Mouse (Mus musculus) small intestine, adult 2 months (tissue): Measurements from ENCODE around the gene Ubr4. TPM values are rescaled to one million over a fixed set of nuclear protein-coding genes. Genes with fewer than 3 reads are reported as not detected.

Source experiments
- H3K27ac ChIP-seq: fragments of 200-500 bp; 2 replicates; pipeline ENCODE4 v1.5.1; 2012; ENCODE audit warnings: low read depth, low read length, control low read depth, inconsistent platforms; ENCODE audit not compliant: insufficient read depth
- H3K27me3 ChIP-seq: fragments of 200-500 bp; 2 replicates; pipeline ENCODE4 v1.6.1; 2012; ENCODE audit warnings: mild to moderate bottlenecking, moderate library complexity, low read length, inconsistent platforms; ENCODE audit not compliant: control insufficient read depth, insufficient read depth
- H3K36me3 ChIP-seq: fragments of 200-500 bp; 2 replicates; pipeline ENCODE4 v1.6.1; 2012; ENCODE audit warnings: mild to moderate bottlenecking, low read length, control low read depth, inconsistent platforms; ENCODE audit not compliant: control insufficient read depth, insufficient read depth
- H3K4me1 ChIP-seq: fragments of 200-500 bp; 2 replicates; pipeline ENCODE4 v1.6.1; 2012; ENCODE audit warnings: low read length, inconsistent platforms, mixed read lengths; ENCODE audit not compliant: control insufficient read depth, insufficient read depth, insufficient read length
- H3K4me3 ChIP-seq: fragments of 200-500 bp; 2 replicates; pipeline ENCODE4 v1.5.1; 2012; ENCODE audit warnings: low read depth, mild to moderate bottlenecking, control low read depth, inconsistent platforms, low read length, moderate library complexity
- CTCF ChIP-seq: fragments of 200-500 bp; IDR thresholded peaks from 2 replicates; pipeline ENCODE4 v1.5.1; 2012; ENCODE audit warnings: low read depth, mild to moderate bottlenecking, control low read depth, inconsistent platforms, low read length, moderate library complexity, mixed read lengths; ENCODE audit not compliant: insufficient replicate concordance, insufficient read length; ENCODE audit errors: extremely low read depth
- POLR2A ChIP-seq: fragments of 200-500 bp; IDR thresholded peaks from 2 replicates; pipeline ENCODE4 v1.6.1; 2012; ENCODE audit warnings: low read depth, mild to moderate bottlenecking, control low read depth, inconsistent platforms, low read length, moderate library complexity
- WGBS: fragments of 180-500 bp; shearing (Covaris S2); methylation state at CpG from one replicate; pipeline ENCODE4 v1.1.7; 2018; 5-methylcytosine and 5-hydroxymethylcytosine counted together
- polyA plus RNA-seq: library from polyadenylated mRNA; depleted of rRNA; stranded (reverse); fragments of >200 nt; gene quantifications from 2 replicates; pipeline ENCODE4 v1.2.3, GENCODE M21; 2012

Gene Ubr4
- polyA plus RNA-seq, 1 experiment = 199 TPM

DNA sequence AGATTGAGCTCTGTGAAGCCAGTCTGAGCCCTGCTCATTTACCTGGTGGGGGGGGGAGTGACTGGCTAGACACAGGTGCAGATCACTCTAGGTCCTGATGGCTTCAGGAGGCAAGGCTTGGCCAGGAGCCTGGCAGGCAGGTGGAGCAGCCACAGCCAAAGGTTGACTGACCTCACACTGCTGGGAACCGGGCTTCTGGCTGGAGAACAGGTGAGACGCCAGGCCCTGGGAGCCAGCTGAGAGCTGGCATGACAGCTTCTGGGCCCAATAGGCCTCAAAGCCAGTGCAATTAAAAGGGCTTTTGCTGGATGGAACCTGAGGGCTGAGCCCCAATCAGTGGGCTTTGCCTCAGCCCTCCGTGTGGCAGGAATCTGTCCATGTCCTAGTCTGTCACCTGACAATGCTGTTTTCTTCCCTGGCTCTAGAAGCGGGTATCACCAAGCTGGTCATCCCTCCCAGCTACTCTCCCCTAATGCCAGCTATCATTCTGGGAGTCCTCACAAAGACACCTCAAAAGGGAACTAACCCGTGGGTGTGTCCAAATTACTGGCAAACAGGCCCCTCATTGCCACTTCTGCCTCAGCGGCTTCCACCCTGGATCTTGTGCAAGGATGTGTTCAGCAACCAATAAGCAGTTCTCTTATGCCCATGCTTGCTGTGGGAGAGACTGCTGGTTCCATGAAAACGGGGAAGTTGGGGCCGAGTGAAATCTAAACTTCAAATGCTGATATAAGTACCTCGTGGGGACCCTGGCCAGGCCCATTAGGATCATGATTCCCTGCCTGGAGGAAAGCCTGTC, 141.0 kb downstream of the Ubr4 start:
- H3K4me3 ChIP-seq = no peak overlapping the region
- peaks cover 28% of the 10 kb centered on the region for H3K36me3 ChIP-seq
- WGBS = 39% methylated on average over 9 of the region's 9 CpGs
- H3K27me3 ChIP-seq = no peaks in the 10 kb centered on the region
- TF ChIP-seq CTCF (no peak), POLR2A (no peak)
- H3K27ac ChIP-seq = no peak overlapping the region
- 0 out of 2 replicates have a peak, but pooled peaks cover 4% of the 10 kb centered on the region for H3K4me1 ChIP-seq

DNA sequence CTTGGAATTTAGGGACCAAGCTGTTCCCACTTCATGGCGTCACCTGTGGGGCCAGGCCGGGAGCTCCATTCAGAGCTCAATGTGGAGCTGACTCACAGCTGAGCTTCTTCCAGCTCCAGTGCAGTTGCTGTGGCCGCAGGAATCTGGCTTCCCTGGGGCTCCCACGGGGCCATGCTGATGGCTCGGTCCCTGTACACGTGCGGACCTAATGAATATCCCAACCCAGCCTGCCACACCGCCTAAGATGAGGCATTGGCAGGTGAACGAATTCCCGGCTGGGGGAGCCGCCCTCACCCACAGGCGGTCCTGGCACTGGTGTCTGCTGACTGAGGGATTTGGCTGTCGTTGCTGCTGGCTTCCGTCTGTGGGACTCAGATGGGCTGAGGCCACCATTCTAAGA, 148.4 kb downstream of the Ubr4 start:
- H3K4me1 ChIP-seq = peaks cover 3% of the 10 kb centered on the region; the same call in 1 of the 2 replicates
- 84% methylated on average over 14 of the region's 14 CpGs for WGBS
- TF ChIP-seq POLR2A (no peak), CTCF (no peak)
- H3K27me3 ChIP-seq = no peaks in the 10 kb centered on the region
- H3K27ac ChIP-seq = no peak overlapping the region
- H3K36me3 ChIP-seq = no peaks in the 10 kb centered on the region
- H3K4me3 ChIP-seq = no peak overlapping the region

DNA sequence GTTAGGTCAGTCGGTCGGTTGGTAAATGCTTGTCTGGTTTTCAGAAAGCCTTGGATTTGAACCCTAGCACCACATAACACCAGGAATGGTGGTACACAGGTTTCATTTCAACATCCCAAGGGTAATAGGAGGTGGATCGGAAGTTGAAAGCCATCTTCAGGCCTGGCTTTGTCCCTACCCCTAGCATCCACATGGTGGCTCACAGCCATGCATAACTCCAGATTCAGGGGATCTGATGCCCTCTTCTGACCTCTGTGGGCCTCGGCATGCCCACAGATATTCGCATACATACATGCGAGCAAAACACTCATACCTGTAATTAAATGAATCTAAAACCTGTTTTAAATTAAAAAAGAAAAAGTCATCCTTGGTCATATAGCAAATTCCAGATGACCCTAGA, 149.3 kb downstream of the Ubr4 start:
- TF ChIP-seq CTCF = no peak
- TF ChIP-seq POLR2A = no peak
- H3K27ac ChIP-seq = no peak overlapping the region
- peaks cover 3% of the 10 kb centered on the region; the same call in 1 of the 2 replicates for H3K4me1 ChIP-seq
- no peaks in the 10 kb centered on the region for H3K27me3 ChIP-seq
- no peaks in the 10 kb centered on the region for H3K36me3 ChIP-seq
- 89% methylated on average over 6 of the region's 6 CpGs for WGBS
- H3K4me3 ChIP-seq = no peak overlapping the region

DNA sequence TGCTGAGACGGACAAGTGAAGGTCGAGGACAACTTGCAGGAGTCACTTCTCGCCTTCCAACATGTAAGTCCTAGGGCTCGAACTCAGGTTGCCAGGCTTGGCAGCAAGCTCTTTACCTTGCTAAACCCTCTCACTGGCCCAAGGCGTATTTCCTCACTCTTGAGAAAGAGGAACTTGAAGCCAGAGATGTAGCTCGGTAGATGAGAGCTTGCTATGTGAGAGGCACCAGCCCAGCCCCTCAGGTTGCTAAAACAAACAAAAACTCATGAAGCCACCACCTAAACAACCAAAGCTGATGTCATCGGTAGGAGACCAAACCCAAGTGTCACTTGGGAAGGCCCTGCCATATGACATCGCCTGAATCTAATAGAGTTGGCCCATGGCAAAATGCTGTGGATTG, 151.5 kb downstream of the Ubr4 start:
- Histone ChIP-seq H3K27me3 (no peaks in the 10 kb centered on the region), H3K27ac (no peak overlapping the region), H3K4me1 (peaks cover 11% of the 10 kb centered on the region), H3K36me3 (no peaks in the 10 kb centered on the region), H3K4me3 (no peak overlapping the region)
- TF ChIP-seq CTCF (no peak), POLR2A (no peak)
- WGBS = 81% methylated on average over 8 of the region's 8 CpGs

DNA sequence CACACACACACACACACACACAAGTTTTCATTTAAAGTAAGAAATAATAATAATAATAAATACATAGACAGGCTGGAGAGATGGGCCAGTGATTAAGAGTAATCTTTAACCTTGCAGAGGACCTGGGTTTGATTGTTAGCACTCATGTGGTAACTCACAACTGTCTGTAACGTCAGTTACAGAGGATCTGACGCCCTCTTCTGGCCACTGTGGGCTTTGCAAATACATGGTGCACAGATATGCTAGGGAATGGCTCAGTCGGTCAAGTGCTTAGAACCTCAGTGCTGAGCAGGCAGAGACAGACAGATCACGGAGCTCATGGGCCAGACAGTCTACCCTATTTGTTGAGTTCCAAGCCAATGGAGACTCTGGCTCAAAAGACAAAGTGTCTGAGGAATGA, 153.3 kb downstream of the Ubr4 start:
- WGBS = 83% methylated on average over 4 of the region's 4 CpGs
- Histone ChIP-seq H3K4me3 (no peak overlapping the region), H3K36me3 (no peaks in the 10 kb centered on the region), H3K4me1 (peaks cover 15% of the 10 kb centered on the region), H3K27ac (no peak overlapping the region), H3K27me3 (no peaks in the 10 kb centered on the region)
- TF ChIP-seq CTCF (no peak), POLR2A (no peak)

DNA sequence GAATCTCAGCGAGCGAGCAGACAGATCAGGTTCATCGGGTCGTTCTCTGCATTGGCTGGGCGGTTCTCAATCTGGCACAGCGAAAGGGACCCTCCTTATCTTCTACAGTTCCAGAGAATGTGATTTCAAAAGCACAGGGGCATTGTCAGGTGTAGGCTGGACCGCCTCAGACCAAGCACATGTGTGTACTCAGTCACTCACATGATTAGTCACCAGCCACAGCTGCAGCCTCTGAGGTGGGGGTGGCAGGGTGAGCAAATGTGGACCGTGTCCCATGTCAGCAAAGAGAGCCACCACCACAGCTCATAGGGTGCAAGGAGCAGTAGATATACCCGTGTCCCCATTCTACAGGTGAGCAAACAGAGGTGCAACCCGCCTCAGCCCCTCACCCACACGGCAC, 154.3 kb downstream of the Ubr4 start:
- Histone ChIP-seq H3K27me3 (no peaks in the 10 kb centered on the region), H3K4me1 (peaks cover 19% of the 10 kb centered on the region), H3K27ac (no peak overlapping the region), H3K36me3 (no peaks in the 10 kb centered on the region), H3K4me3 (no peak overlapping the region)
- 75% methylated on average over 11 of the region's 11 CpGs for WGBS
- TF ChIP-seq CTCF (no peak), POLR2A (no peak)

DNA sequence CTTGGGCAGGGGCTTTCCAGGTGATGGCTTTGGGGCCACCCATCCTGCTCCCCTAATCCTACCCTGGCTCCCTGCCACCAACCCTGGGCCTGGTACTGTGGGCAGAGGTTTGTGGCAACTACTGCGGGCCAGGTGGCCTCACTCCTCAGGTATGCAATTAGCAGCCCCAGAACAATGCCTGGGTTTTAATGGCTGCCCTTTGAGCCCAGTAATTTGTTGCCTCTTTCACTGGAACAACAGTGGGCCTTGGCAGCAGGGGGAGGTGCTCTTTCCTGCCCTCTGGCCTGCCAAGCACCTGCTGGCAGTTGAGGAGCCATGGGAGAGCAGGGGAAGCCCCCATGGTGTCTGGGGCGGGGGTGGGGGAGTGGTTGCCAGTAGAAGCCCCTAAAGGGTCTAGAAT, 156.7 kb downstream of the Ubr4 start:
- Histone ChIP-seq H3K4me1 (peaks cover 24% of the 10 kb centered on the region), H3K27ac (peak overlapping the region; percentile 3; the same call in 1 of the 2 replicates), H3K4me3 (no peak overlapping the region), H3K27me3 (no peaks in the 10 kb centered on the region), H3K36me3 (no peaks in the 10 kb centered on the region)
- WGBS = 39% methylated on average over 2 of the region's 2 CpGs
- TF ChIP-seq CTCF = no peak
- TF ChIP-seq POLR2A = no peak
